Mouse (Mus musculus): ENCODE data around the gene E2f2. TPM values are rescaled to one million over a fixed set of nuclear protein-coding genes. Genes with fewer than 3 reads are reported as not detected.

E2f2 gene
- total RNA-seq, 2 experiments from 2014 or later = 0.36 to 1.3 TPM

- intact Hi-C loops (cut with DNase I) = no loop called here
- TF ChIP-seq CTCF (IDR thresholded peaks at IDR 0.05) = no peak
- DNase-seq (ENCODE audit: extremely low spot score in 1 of 2, low spot score in 2 of 2) = no peak
- Histone ChIP-seq H3K4me3 (no peak overlapping the region), H3K27ac (no peak overlapping the region)
Measured at GRCm38 (mm10) chr4:136195029-136195428, 22.8 kb downstream of the E2f2 start.

- no peak for DNase-seq (ENCODE audit: extremely low spot score in 1 of 2, low spot score in 2 of 2)
- intact Hi-C loops (cut with DNase I) = no loop called here
- no peak for TF ChIP-seq CTCF (IDR thresholded peaks at IDR 0.05)
- Histone ChIP-seq H3K4me3 (no peak overlapping the region), H3K27ac (no peak overlapping the region)
Measured at GRCm38 (mm10) chr4:136195629-136196028, 23.4 kb downstream of the E2f2 start.

GRCm38 (mm10) chr4:136196201-136196600, 24.0 kb downstream of the E2f2 start:
- no peak for TF ChIP-seq CTCF (IDR thresholded peaks at IDR 0.05)
- Histone ChIP-seq H3K27ac (no peak overlapping the region), H3K4me3 (no peak overlapping the region)
- intact Hi-C loops (cut with DNase I) = no loop called here
- no peak for DNase-seq (ENCODE audit: extremely low spot score in 1 of 2, low spot score in 2 of 2)

- no peak overlapping the region for H3K27ac ChIP-seq
- DNase-seq (ENCODE audit: extremely low spot score in 1 of 2, low spot score in 2 of 2) = no peak
- TF ChIP-seq CTCF (IDR thresholded peaks at IDR 0.05) = no peak
- intact Hi-C loops (cut with DNase I) = no loop called here
- H3K4me3 ChIP-seq = no peak overlapping the region
Measured at GRCm38 (mm10) chr4:136198846-136199245, 26.7 kb downstream of the E2f2 start.

GRCm38 (mm10) chr4:136199562-136200292, 27.5 kb downstream of the E2f2 start:
- intact Hi-C loops (cut with DNase I) = loop anchor here (1.0 to 5.0 kb wide), 2 partner anchors 36 to 123 kb away; no protein-coding TSS in a partner anchor
- H3K27ac ChIP-seq = no peak overlapping the region
- H3K4me3 ChIP-seq = no peak overlapping the region
- TF ChIP-seq CTCF (IDR thresholded peaks at IDR 0.05) = peak; percentile 87
- DNase-seq (ENCODE audit: extremely low spot score in 1 of 2, low spot score in 2 of 2) = no peak

GRCm38 (mm10) chr4:136202509-136202908, 30.3 kb downstream of the E2f2 start:
- intact Hi-C loops (cut with DNase I) = loop anchor here (2.0 to 5.0 kb wide), 2 partner anchors 36 to 120 kb away; no protein-coding TSS in a partner anchor
- Histone ChIP-seq H3K4me3 (no peak overlapping the region), H3K27ac (no peak overlapping the region)
- peak; percentile 87 for TF ChIP-seq CTCF (IDR thresholded peaks at IDR 0.05)
- DNase-seq (ENCODE audit: extremely low spot score in 1 of 2, low spot score in 2 of 2) = peak; percentile 51 to 61

GRCm38 (mm10) chr4:136204775-136205174, 32.6 kb downstream of the E2f2 start:
- intact Hi-C loops (cut with DNase I) = loop anchor here (5.0 kb wide), 1 partner anchor 118 kb away; no protein-coding TSS in a partner anchor

GRCm38 (mm10) chr4:136206033-136206893, 34.1 kb downstream of the E2f2 start, which contains the start of gene Asap3:
Asap3 (plus strand) TSS chr4:136206365.
- TF ChIP-seq CTCF (IDR thresholded peaks at IDR 0.05) = no peak; the same call in none of the 2 replicates
- intact Hi-C loops (cut with DNase I) = no loop called here

More at GRCm38 (mm10) chr4:136204775-136205174, 32.6 kb downstream of the E2f2 start:
- H3K27ac ChIP-seq = no peak overlapping the region
- no peak for TF ChIP-seq CTCF (IDR thresholded peaks at IDR 0.05)
- DNase-seq (ENCODE audit: extremely low spot score in 1 of 2, low spot score in 2 of 2) = no peak
- no peak overlapping the region for H3K4me3 ChIP-seq

GRCm38 (mm10) chr4:136206943-136207342, 34.7 kb downstream of the E2f2 start:
- Histone ChIP-seq H3K4me3 (peak overlapping the region; percentile 50), H3K27ac (no peak overlapping the region; the same call in 1 of the 2 replicates)
- no peak for DNase-seq (ENCODE audit: extremely low spot score in 1 of 2, low spot score in 2 of 2)
- TF ChIP-seq CTCF (IDR thresholded peaks at IDR 0.05) = no peak
- intact Hi-C loops (cut with DNase I) = no loop called here

More at GRCm38 (mm10) chr4:136206033-136206893, 34.1 kb downstream of the E2f2 start, which contains the start of gene Asap3:
- peak; percentile 77 to 86 for DNase-seq (ENCODE audit: extremely low spot score in 1 of 2, low spot score in 2 of 2)
- Histone ChIP-seq H3K27ac (peak within 1 kb of the TSS; percentile 40; the same call in 1 of the 2 replicates), H3K4me3 (peak within 1 kb of the TSS; percentile 50)

- DNase-seq (ENCODE audit: extremely low spot score in 1 of 2, low spot score in 2 of 2) = no peak
- intact Hi-C loops (cut with DNase I) = no loop called here
- no peak overlapping the region for H3K4me3 ChIP-seq
- H3K27ac ChIP-seq = no peak overlapping the region
- no peak for TF ChIP-seq CTCF (IDR thresholded peaks at IDR 0.05)
Measured at GRCm38 (mm10) chr4:136210931-136211330, 38.7 kb downstream of the E2f2 start.

- no peak for TF ChIP-seq CTCF (IDR thresholded peaks at IDR 0.05)
- no peak overlapping the region for H3K27ac ChIP-seq
- intact Hi-C loops (cut with DNase I) = no loop called here
- DNase-seq (ENCODE audit: extremely low spot score in 1 of 2, low spot score in 2 of 2) = no peak
- H3K4me3 ChIP-seq = no peak overlapping the region
Measured at GRCm38 (mm10) chr4:136213629-136214028, 41.4 kb downstream of the E2f2 start.

GRCm38 (mm10) chr4:136214828-136215227, 42.6 kb downstream of the E2f2 start:
- no peak overlapping the region for H3K27ac ChIP-seq
- TF ChIP-seq CTCF (IDR thresholded peaks at IDR 0.05) = no peak
- no peak for DNase-seq (ENCODE audit: extremely low spot score in 1 of 2, low spot score in 2 of 2)
- no peak overlapping the region for H3K4me3 ChIP-seq
- intact Hi-C loops (cut with DNase I) = no loop called here

All from left cerebral cortex, adult 2 months (tissue).